Mouse (Mus musculus) heart, embryonic 16.5 days (tissue): ENCODE data around the gene Btnl10. TPM values are rescaled to one million over a fixed set of nuclear protein-coding genes. Genes with fewer than 3 reads are reported as not detected.

Experiments
- ATAC-seq: fragments of 200-750 bp; cut with Nextera tagmentation; replicated peaks from 2 replicates; pipeline ENCODE4 v1.8.0; 2017; ENCODE audit warnings: moderate number of reproducible peaks; ENCODE audit not compliant: insufficient read depth, low FRiP score; ENCODE audit errors: extremely low read depth
- H3K27ac ChIP-seq: fragments of 300-500 bp; sonication (generic); 2 replicates; pipeline ENCODE4 v1.5.1; 2014; ENCODE audit warnings: mild to moderate bottlenecking, low read length, control low read depth, moderate library complexity
- H3K27me3 ChIP-seq: fragments of 300-500 bp; sonication (generic); 2 replicates; pipeline ENCODE4 v1.6.1; 2014; ENCODE audit warnings: low read length, mixed read lengths; ENCODE audit not compliant: control insufficient read depth, insufficient read depth
- H3K36me3 ChIP-seq: fragments of 300-500 bp; sonication (generic); 2 replicates; pipeline ENCODE4 v1.6.1; 2014; ENCODE audit not compliant: control insufficient read depth, insufficient read depth
- H3K4me1 ChIP-seq: fragments of 300-500 bp; sonication (generic); 2 replicates; pipeline ENCODE4 v1.6.1; 2014; ENCODE audit warnings: low read length, mixed read lengths; ENCODE audit not compliant: control insufficient read depth, insufficient read depth
- H3K4me2 ChIP-seq: fragments of 300-500 bp; sonication (generic); 2 replicates; pipeline ENCODE4 v1.6.1; 2014; ENCODE audit warnings: low read depth, mild to moderate bottlenecking, control low read depth, low read length
- H3K4me3 ChIP-seq: fragments of 300-500 bp; sonication (generic); 2 replicates; pipeline ENCODE4 v1.5.1; 2014; ENCODE audit warnings: mild to moderate bottlenecking, control low read depth, low read length
- H3K9ac ChIP-seq: fragments of 300-500 bp; sonication (generic); 2 replicates; pipeline ENCODE4 v1.6.1; 2014; ENCODE audit warnings: low read length, control low read depth
- H3K9me3 ChIP-seq: fragments of 300-500 bp; sonication (generic); replicated peaks from 2 replicates; pipeline ENCODE4 v1.6.1; 2016; ENCODE audit warnings: low read length; ENCODE audit not compliant: control insufficient read depth
- WGBS: fragments of 180-500 bp; shearing (Covaris S2); extraction: QIAGEN DNeasy Blood & Tissue Kit; methylation state at CpG from one replicate; pipeline ENCODE4 v1.1.7; 2014; 5-methylcytosine and 5-hydroxymethylcytosine counted together
- polyA plus RNA-seq: library from polyadenylated mRNA; unstranded; fragments of >200 nt; fragmentation: Nextera tagmentation; extraction: Ambion mirVana; gene quantifications from 2 replicates; pipeline ENCODE4 v1.2.1, GENCODE M21; 2015

Gene Btnl10
- polyA plus RNA-seq, 1 experiment from 2014 or later, result not detected

- H3K36me3 ChIP-seq, result peaks cover 2% of the 10 kb centered on the region; the same call in 1 of the 2 replicates
- peak within 1 kb of the TSS; percentile 96 for H3K4me2 ChIP-seq
- peak within 1 kb of the TSS; percentile 100 for H3K27ac ChIP-seq
- peak; percentile 95 for ATAC-seq
- H3K4me1 ChIP-seq, result peaks cover 33% of the 10 kb centered on the region
- H3K9ac ChIP-seq, result peak within 1 kb of the TSS; percentile 88
- peaks cover 4% of the 10 kb centered on the region for H3K27me3 ChIP-seq
- H3K4me3 ChIP-seq, result peak within 1 kb of the TSS; percentile 78
- under 1% methylated on average over 49 of the region's 49 CpGs for WGBS
- H3K9me3 ChIP-seq, result no peaks in the 10 kb centered on the region
Observed at GRCm38 (mm10) chr11:58954420-58955142, 36.9 kb downstream of the Btnl10 start, which contains the start of the genes Hist3h2a and Trim17. Gene Hist3h2a, plus strand, starts transcription at chr11:58954685. Gene Trim17, plus strand, starts transcription at chr11:58954685.

GRCm38 (mm10) chr11:58955143-58955867, 37.6 kb downstream of the Btnl10 start:
- no peak for ATAC-seq
- Histone ChIP-seq H3K9me3 (no peaks in the 10 kb centered on the region), H3K4me1 (peaks cover 33% of the 10 kb centered on the region), H3K4me3 (peak overlapping the region; percentile 78), H3K9ac (peak overlapping the region; percentile 88), H3K27ac (peak overlapping the region; percentile 100), H3K4me2 (peak overlapping the region; percentile 96), H3K36me3 (peaks cover 2% of the 10 kb centered on the region; the same call in 1 of the 2 replicates), H3K27me3 (peaks cover 3% of the 10 kb centered on the region)
- under 1% methylated on average over 20 of the region's 20 CpGs for WGBS

- Histone ChIP-seq H3K27me3 (peaks cover 3% of the 10 kb centered on the region), H3K4me2 (peak overlapping the region; percentile 96), H3K4me3 (peak overlapping the region; percentile 78), H3K9me3 (no peaks in the 10 kb centered on the region), H3K36me3 (peaks cover 2% of the 10 kb centered on the region; the same call in 1 of the 2 replicates), H3K4me1 (peaks cover 33% of the 10 kb centered on the region), H3K27ac (peak overlapping the region; percentile 100), H3K9ac (peak overlapping the region; percentile 88)
- ATAC-seq, result no peak
- 33% methylated on average over 8 of the region's 8 CpGs for WGBS
Observed at GRCm38 (mm10) chr11:58955868-58956257, 38.2 kb downstream of the Btnl10 start.

GRCm38 (mm10) chr11:58957226-58957914, 39.7 kb downstream of the Btnl10 start:
- H3K9me3 ChIP-seq, result peaks cover 9% of the 10 kb centered on the region
- WGBS, result 83% methylated on average over 5 of the region's 5 CpGs
- no peak overlapping the region; the same call in 1 of the 2 replicates for H3K9ac ChIP-seq
- peaks cover 13% of the 10 kb centered on the region; the same call in 1 of the 2 replicates for H3K27me3 ChIP-seq
- peaks cover 2% of the 10 kb centered on the region; the same call in 1 of the 2 replicates for H3K36me3 ChIP-seq
- H3K4me1 ChIP-seq, result peaks cover 33% of the 10 kb centered on the region
- no peak for ATAC-seq
- H3K4me3 ChIP-seq, result no peak overlapping the region; the same call in 1 of the 2 replicates
- H3K4me2 ChIP-seq, result peak overlapping the region; percentile 96
- H3K27ac ChIP-seq, result no peak overlapping the region

GRCm38 (mm10) chr11:58958536-58958935, 40.8 kb downstream of the Btnl10 start:
- H3K9me3 ChIP-seq, result peaks cover 9% of the 10 kb centered on the region
- H3K36me3 ChIP-seq, result peaks cover 2% of the 10 kb centered on the region; the same call in 1 of the 2 replicates
- peaks cover 30% of the 10 kb centered on the region for H3K4me1 ChIP-seq
- no peak overlapping the region for H3K27ac ChIP-seq
- no peak for ATAC-seq
- H3K27me3 ChIP-seq, result peaks cover 19% of the 10 kb centered on the region; the same call in 1 of the 2 replicates
- WGBS, result 86% methylated on average over 6 of the region's 6 CpGs
- no peak overlapping the region for H3K4me2 ChIP-seq
- no peak overlapping the region for H3K4me3 ChIP-seq
- H3K9ac ChIP-seq, result no peak overlapping the region

- ATAC-seq, result no peak
- peaks cover 19% of the 10 kb centered on the region; the same call in 1 of the 2 replicates for H3K27me3 ChIP-seq
- peak overlapping the region; percentile 60 for H3K4me3 ChIP-seq
- H3K9ac ChIP-seq, result peak overlapping the region; percentile 71
- H3K4me2 ChIP-seq, result peak overlapping the region; percentile 85
- H3K4me1 ChIP-seq, result peaks cover 28% of the 10 kb centered on the region
- H3K27ac ChIP-seq, result no peak overlapping the region; the same call in 1 of the 2 replicates
- peaks cover 9% of the 10 kb centered on the region for H3K9me3 ChIP-seq
- H3K36me3 ChIP-seq, result peaks cover 2% of the 10 kb centered on the region; the same call in 1 of the 2 replicates
- WGBS, result 32% methylated on average over 15 of the region's 15 CpGs
Observed at GRCm38 (mm10) chr11:58959186-58959825, 41.6 kb downstream of the Btnl10 start.

- ATAC-seq, result peak; percentile 87
- H3K27ac ChIP-seq, result peak overlapping the region; percentile 41; the same call in 1 of the 2 replicates
- WGBS, result 7% methylated on average over 40 of the region's 40 CpGs
Observed at GRCm38 (mm10) chr11:58959921-58960465, 42.3 kb downstream of the Btnl10 start.

More at GRCm38 (mm10) chr11:58959921-58960465, 42.3 kb downstream of the Btnl10 start:
- Histone ChIP-seq H3K4me2 (peak overlapping the region; percentile 85), H3K9me3 (peaks cover 9% of the 10 kb centered on the region), H3K4me3 (peak overlapping the region; percentile 60), H3K27me3 (peaks cover 19% of the 10 kb centered on the region; the same call in 1 of the 2 replicates), H3K36me3 (peaks cover 2% of the 10 kb centered on the region; the same call in 1 of the 2 replicates), H3K9ac (peak overlapping the region; percentile 71), H3K4me1 (peaks cover 33% of the 10 kb centered on the region)
